Mouse (Mus musculus) neural tube, embryonic 14.5 days (tissue): ENCODE measurements around the gene Il12rb1. TPM values are rescaled to one million over a fixed set of nuclear protein-coding genes. Genes with fewer than 3 reads are reported as not detected.

Experiments used
- ATAC-seq: fragments of 200-750 bp; cut with Nextera tagmentation; 2 replicates; pipeline ENCODE4 v1.8.0; 2017; ENCODE audit warnings: low read depth, mild to moderate bottlenecking, moderate TSS enrichment, moderate library complexity
- H3K27ac ChIP-seq: fragments of 300-500 bp; sonication (generic); 2 replicates; pipeline ENCODE4 v1.5.1; 2014; ENCODE audit warnings: low read depth, mild to moderate bottlenecking, control low read depth, low read length, moderate library complexity, mixed read lengths
- H3K27me3 ChIP-seq: fragments of 300-500 bp; sonication (generic); 2 replicates; pipeline ENCODE4 v1.6.1; 2014; ENCODE audit warnings: low read length; ENCODE audit not compliant: control insufficient read depth, insufficient read depth
- H3K36me3 ChIP-seq: fragments of 300-500 bp; sonication (generic); 2 replicates; pipeline ENCODE4 v1.6.1; 2014; ENCODE audit warnings: low read length, mixed read lengths; ENCODE audit not compliant: control insufficient read depth, insufficient read depth
- H3K4me1 ChIP-seq: fragments of 300-500 bp; sonication (generic); 2 replicates; pipeline ENCODE4 v1.6.1; 2014; ENCODE audit warnings: low read length; ENCODE audit not compliant: control insufficient read depth, insufficient read depth
- H3K4me2 ChIP-seq: fragments of 300-500 bp; sonication (generic); 2 replicates; pipeline ENCODE4 v1.6.1; 2014; ENCODE audit warnings: mild to moderate bottlenecking, low read depth, low read length, control low read depth
- H3K4me3 ChIP-seq: fragments of 300-500 bp; sonication (generic); 2 replicates; pipeline ENCODE4 v1.5.1; 2014; ENCODE audit warnings: low read depth, low read length, control low read depth, mixed read lengths
- H3K9ac ChIP-seq: fragments of 300-500 bp; sonication (generic); replicated peaks from 2 replicates; pipeline ENCODE4 v1.6.1; 2014; ENCODE audit warnings: low read depth, mild to moderate bottlenecking, control low read depth, low read length, mixed read lengths
- H3K9me3 ChIP-seq: fragments of 300-500 bp; sonication (generic); 2 replicates; pipeline ENCODE4 v1.6.1; 2016; ENCODE audit warnings: low read length; ENCODE audit not compliant: control insufficient read depth
- WGBS: fragments of 180-500 bp; shearing (Covaris S2); extraction: QIAGEN DNeasy Blood & Tissue Kit; methylation state at CpG from one replicate; pipeline ENCODE4 v1.1.7; 2014; 5-methylcytosine and 5-hydroxymethylcytosine counted together
- polyA plus RNA-seq: library from polyadenylated mRNA; unstranded; fragments of >200 nt; fragmentation: Nextera tagmentation; extraction: Ambion mirVana; gene quantifications from 2 replicates; pipeline ENCODE4 v1.2.1, GENCODE M21; 2014

Gene Il12rb1
- polyA plus RNA-seq, 1 experiment from 2014 or later, result not detected

GRCm38 (mm10) chr8:70845108-70845507 lies 36.9 kb downstream of the Il12rb1 start:
- no peak for ATAC-seq
- no peaks in the 10 kb centered on the region for H3K9me3 ChIP-seq
- no peaks in the 10 kb centered on the region for H3K36me3 ChIP-seq
- H3K27me3 ChIP-seq, result no peaks in the 10 kb centered on the region
- H3K27ac ChIP-seq, result no peak overlapping the region
- no peak overlapping the region for H3K4me3 ChIP-seq
- WGBS, result 40% methylated on average over 5 of the region's 5 CpGs
- H3K4me1 ChIP-seq, result no peaks in the 10 kb centered on the region
- no peak overlapping the region for H3K9ac ChIP-seq
- H3K4me2 ChIP-seq, result no peak overlapping the region

- no peak overlapping the region for H3K27ac ChIP-seq
- H3K9me3 ChIP-seq, result no peaks in the 10 kb centered on the region
- WGBS, result 57% methylated on average over 15 of the region's 15 CpGs
- no peak overlapping the region for H3K4me2 ChIP-seq
- H3K4me3 ChIP-seq, result no peak overlapping the region
- H3K27me3 ChIP-seq, result no peaks in the 10 kb centered on the region
- no peaks in the 10 kb centered on the region for H3K36me3 ChIP-seq
- H3K9ac ChIP-seq, result no peak overlapping the region
- ATAC-seq, result no peak
- no peaks in the 10 kb centered on the region for H3K4me1 ChIP-seq
Observed at GRCm38 (mm10) chr8:70846371-70847154, 38.3 kb downstream of the Il12rb1 start.

- Histone ChIP-seq H3K27ac (no peak overlapping the region), H3K4me3 (no peak overlapping the region), H3K4me2 (no peak overlapping the region), H3K9ac (no peak overlapping the region), H3K9me3 (no peaks in the 10 kb centered on the region), H3K27me3 (no peaks in the 10 kb centered on the region), H3K4me1 (no peaks in the 10 kb centered on the region), H3K36me3 (no peaks in the 10 kb centered on the region)
- WGBS, result 89% methylated on average over 3 of the region's 3 CpGs
- ATAC-seq, result no peak
Observed at GRCm38 (mm10) chr8:70849333-70849990, 41.2 kb downstream of the Il12rb1 start.

- H3K36me3 ChIP-seq, result no peaks in the 10 kb centered on the region; the same call in 1 of the 2 replicates
- 81% methylated on average over 7 of the region's 7 CpGs for WGBS
- no peak overlapping the region for H3K4me3 ChIP-seq
- H3K9me3 ChIP-seq, result no peaks in the 10 kb centered on the region
- no peaks in the 10 kb centered on the region for H3K27me3 ChIP-seq
- no peak for ATAC-seq
- H3K4me1 ChIP-seq, result no peaks in the 10 kb centered on the region
- no peak overlapping the region for H3K27ac ChIP-seq
- H3K9ac ChIP-seq, result no peak overlapping the region
- no peak overlapping the region for H3K4me2 ChIP-seq
Observed at GRCm38 (mm10) chr8:70850132-70850845, 42.0 kb downstream of the Il12rb1 start.

- no peaks in the 10 kb centered on the region for H3K4me1 ChIP-seq
- H3K27me3 ChIP-seq, result no peaks in the 10 kb centered on the region
- H3K4me2 ChIP-seq, result no peak overlapping the region
- WGBS, result 89% methylated on average over 4 of the region's 4 CpGs
- H3K9me3 ChIP-seq, result no peaks in the 10 kb centered on the region
- H3K27ac ChIP-seq, result no peak overlapping the region
- H3K9ac ChIP-seq, result no peak overlapping the region
- H3K4me3 ChIP-seq, result no peak overlapping the region
- no peak for ATAC-seq
- H3K36me3 ChIP-seq, result no peaks in the 10 kb centered on the region; the same call in 1 of the 2 replicates
Observed at GRCm38 (mm10) chr8:70850947-70851346, 42.7 kb downstream of the Il12rb1 start.

- H3K27me3 ChIP-seq, result no peaks in the 10 kb centered on the region
- H3K4me1 ChIP-seq, result peaks cover 5% of the 10 kb centered on the region; the same call in 1 of the 2 replicates
- H3K9ac ChIP-seq, result no peak overlapping the region
- no peaks in the 10 kb centered on the region for H3K9me3 ChIP-seq
- no peak; the same call in 1 of the 2 replicates for ATAC-seq
- no peak overlapping the region for H3K4me2 ChIP-seq
- H3K36me3 ChIP-seq, result no peaks in the 10 kb centered on the region; the same call in 1 of the 2 replicates
- H3K27ac ChIP-seq, result no peak overlapping the region
- 51% methylated on average over 6 of the region's 6 CpGs for WGBS
- no peak overlapping the region for H3K4me3 ChIP-seq
Observed at GRCm38 (mm10) chr8:70851837-70852236, 43.6 kb downstream of the Il12rb1 start.

- WGBS, result 92% methylated on average over 41 of the region's 41 CpGs
- H3K9ac ChIP-seq, result no peak overlapping the region
- no peaks in the 10 kb centered on the region for H3K9me3 ChIP-seq
- peaks cover 14% of the 10 kb centered on the region for H3K4me1 ChIP-seq
- H3K4me2 ChIP-seq, result no peak overlapping the region
- H3K27me3 ChIP-seq, result no peaks in the 10 kb centered on the region
- H3K27ac ChIP-seq, result no peak overlapping the region
- no peak for ATAC-seq
- H3K4me3 ChIP-seq, result no peak overlapping the region
- no peaks in the 10 kb centered on the region; the same call in 1 of the 2 replicates for H3K36me3 ChIP-seq
Observed at GRCm38 (mm10) chr8:70852595-70853231, 44.5 kb downstream of the Il12rb1 start.

- Histone ChIP-seq H3K36me3 (no peaks in the 10 kb centered on the region; the same call in 1 of the 2 replicates), H3K27me3 (no peaks in the 10 kb centered on the region), H3K4me1 (peaks cover 21% of the 10 kb centered on the region), H3K9me3 (no peaks in the 10 kb centered on the region), H3K4me2 (no peak overlapping the region), H3K9ac (no peak overlapping the region), H3K27ac (no peak overlapping the region), H3K4me3 (no peak overlapping the region)
- ATAC-seq, result no peak
- WGBS, result 92% methylated on average over 2 of the region's 2 CpGs
Observed at GRCm38 (mm10) chr8:70853863-70854262, 45.6 kb downstream of the Il12rb1 start.
